Mouse (Mus musculus): ENCODE data around the gene Oas1g.
"Not testable (repeated sequence)": the region's sequence is repeated elsewhere in the genome, so short reads cannot be mapped to it uniquely, and the experiment has no call there.

Oas1g gene

GRCm38 (mm10) chr5:120887413-120887812 is at the start of gene Oas1g:
TSS of gene Oas1g (minus strand) at chr5:120887613.
- DNase-seq, result not testable (repeated sequence)

GRCm38 (mm10) chr5:120933966-120934365 is 46.6 kb upstream of the Oas1g start:
- DNase-seq, result no peak

- no peak for DNase-seq
These were observed 39.6 kb upstream of the Oas1g start for GRCm38 (mm10) chr5:120927036-120927435.

GRCm38 (mm10) chr5:120926311-120926710 is 38.9 kb upstream of the Oas1g start:
- not testable (repeated sequence) for DNase-seq

- not testable (repeated sequence) for DNase-seq
These were observed 37.1 kb upstream of the Oas1g start for GRCm38 (mm10) chr5:120924520-120924919.

GRCm38 (mm10) chr5:120923969-120924368 is 36.6 kb upstream of the Oas1g start:
- no peak for DNase-seq

- DNase-seq, result no peak
These were observed 32.9 kb upstream of the Oas1g start for GRCm38 (mm10) chr5:120920296-120920695.

- not testable (repeated sequence) for DNase-seq
These were observed 31.9 kb upstream of the Oas1g start for GRCm38 (mm10) chr5:120919156-120919935.

GRCm38 (mm10) chr5:120914204-120914603 is 26.8 kb upstream of the Oas1g start, which contains the start of gene Oas1d:
TSS of gene Oas1d (plus strand) at chr5:120914536.
- DNase-seq, result not testable (repeated sequence)

GRCm38 (mm10) chr5:120908196-120908920 is 20.9 kb upstream of the Oas1g start:
- DNase-seq, result no peak

GRCm38 (mm10) chr5:120906791-120907733 is 19.6 kb upstream of the Oas1g start, which contains the start of gene Oas1a:
TSS of gene Oas1a (minus strand) at chr5:120907521.
- DNase-seq, result not testable (repeated sequence)

- DNase-seq, result no peak
These were observed 14.6 kb upstream of the Oas1g start for GRCm38 (mm10) chr5:120902056-120902455.

- no peak for DNase-seq
These were observed 13.3 kb upstream of the Oas1g start for GRCm38 (mm10) chr5:120900666-120901065.

GRCm38 (mm10) chr5:120898726-120899125 is 11.3 kb upstream of the Oas1g start:
- no peak for DNase-seq

- DNase-seq, result no peak
These were observed 10.9 kb upstream of the Oas1g start for GRCm38 (mm10) chr5:120898307-120898706.

GRCm38 (mm10) chr5:120895231-120895900 is 8.0 kb upstream of the Oas1g start:
- no peak for DNase-seq

GRCm38 (mm10) chr5:120894692-120895091 is 7.3 kb upstream of the Oas1g start:
- not testable (repeated sequence) for DNase-seq

- not testable (repeated sequence) for DNase-seq
These were observed 6.5 kb upstream of the Oas1g start for GRCm38 (mm10) chr5:120893866-120894265.

- DNase-seq, result no peak
These were observed 4.8 kb upstream of the Oas1g start for GRCm38 (mm10) chr5:120892243-120892660.

- DNase-seq, result peak; percentile 16
These were observed 4.3 kb upstream of the Oas1g start for GRCm38 (mm10) chr5:120891566-120892242.

- no peak for DNase-seq
These were observed 3.6 kb upstream of the Oas1g start for GRCm38 (mm10) chr5:120890991-120891390.
